Mouse (Mus musculus): ENCODE results near the gene Ddx41. TPM values are rescaled to one million over a fixed set of nuclear protein-coding genes. Genes with fewer than 3 reads are reported as not detected.
"Not testable (repeated sequence)": the region's sequence is repeated elsewhere in the genome, so short reads cannot be mapped to it uniquely, and the experiment has no call there.

Ddx41 gene
- 77.3 and 80.1 TPM in 2 replicates for polyA plus RNA-seq (2016; fragmentation: Nextera tagmentation; extraction: Ambion mirVana)

DNA sequence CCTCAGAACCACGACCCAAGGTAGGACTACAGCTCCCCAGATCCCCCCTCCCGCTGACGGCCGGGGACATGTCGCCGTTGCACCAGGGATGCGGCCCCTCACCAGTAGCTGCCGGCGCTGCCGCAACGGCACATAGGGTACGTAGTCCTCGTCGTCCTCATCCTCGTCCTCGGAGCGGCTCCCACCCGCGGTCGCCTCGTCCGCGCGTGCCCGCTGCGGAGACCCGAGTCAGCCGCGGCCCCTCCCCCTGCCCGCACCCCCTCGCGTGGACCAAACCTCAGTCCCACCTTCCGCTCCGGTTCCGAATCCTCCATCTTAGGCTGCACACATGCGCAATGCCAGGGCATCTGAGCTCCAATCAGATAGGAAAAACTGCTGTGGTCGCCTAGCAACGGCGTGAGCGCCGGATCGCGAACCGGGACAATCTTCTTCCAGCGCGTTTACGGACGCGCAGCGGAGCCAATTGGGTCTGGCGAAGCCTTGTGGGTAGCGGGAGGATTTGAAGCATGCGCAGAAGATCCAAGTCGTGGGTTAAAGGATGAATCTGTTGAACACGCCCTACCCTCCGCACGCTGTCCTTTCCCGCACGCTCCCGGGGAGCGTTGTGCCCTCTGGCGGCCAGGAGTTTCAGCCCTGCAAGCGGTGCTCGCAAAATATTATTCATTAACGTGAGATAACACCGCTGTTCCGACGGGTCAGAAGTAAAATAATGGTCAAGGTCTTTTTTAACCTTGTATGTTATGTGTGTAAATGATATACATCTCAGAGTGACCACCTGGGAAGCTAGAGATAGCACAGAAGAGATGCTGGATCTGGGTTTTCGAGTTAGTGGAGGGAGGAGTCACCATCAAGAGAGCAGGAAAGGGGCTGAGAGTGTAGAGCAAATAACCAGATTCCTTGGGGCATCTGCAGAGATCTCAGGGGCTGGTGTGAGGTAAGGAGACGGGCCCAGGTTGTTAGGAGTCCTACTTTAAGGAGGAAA, at the start of gene Ddx41:
Ddx41 (minus strand) TSS at position 465 of the 982 bp plus-strand sequence.
- WGBS = under 1% methylated on average over 70 of the region's 70 CpGs
- H3K36me3 ChIP-seq = peaks cover 77% of the 10 kb centered on the region
- peak; percentile 96 for ATAC-seq (ENCODE audit: insufficient number of reproducible peaks, insufficient read depth, low FRiP score, low TSS enrichment, low read depth)

DNA sequence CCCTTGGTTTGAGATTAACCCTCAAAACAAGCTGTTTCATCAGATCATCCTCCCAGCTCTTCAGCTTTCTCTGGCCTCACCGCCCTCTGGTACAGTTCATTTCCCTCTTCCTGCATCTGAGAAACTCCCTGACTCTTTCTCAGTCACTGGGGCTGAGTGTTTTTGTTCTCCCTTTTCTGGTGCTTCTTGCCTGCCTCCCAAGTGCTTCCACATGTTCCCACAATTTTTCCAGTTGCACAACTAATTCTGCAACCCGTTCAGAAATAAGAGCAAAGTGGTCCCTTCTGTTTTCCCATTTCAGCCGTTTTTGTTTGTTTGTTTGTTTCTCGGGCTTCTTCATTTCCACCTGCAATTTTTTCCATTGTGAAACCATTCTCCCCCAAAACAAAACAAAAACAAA, 41.6 kb upstream of the Ddx41 start:
- 75% methylated on average over 4 of the region's 4 CpGs for WGBS
- H3K4me3 ChIP-seq (replicated peaks) = no peak overlapping the region
- ATAC-seq (ENCODE audit: insufficient number of reproducible peaks, insufficient read depth, low FRiP score, low TSS enrichment, low read depth) = no peak
- no peaks in the 10 kb centered on the region for H3K27me3 ChIP-seq
- no peak overlapping the region for H3K27ac ChIP-seq
- no peaks in the 10 kb centered on the region for H3K36me3 ChIP-seq
- H3K4me2 ChIP-seq = no peak overlapping the region
- H3K4me1 ChIP-seq (replicated peaks) = no peaks in the 10 kb centered on the region
- H3K9me3 ChIP-seq = peaks cover 5% of the 10 kb centered on the region; the same call in 1 of the 2 replicates
- no peak overlapping the region for H3K9ac ChIP-seq (replicated peaks)

More for the DNA sequence above, at the start of gene Ddx41:
- peak within 1 kb of the TSS; percentile 74 for H3K4me3 ChIP-seq (replicated peaks)
- peak within 1 kb of the TSS; percentile 82 for H3K9ac ChIP-seq (replicated peaks)
- no peaks in the 10 kb centered on the region for H3K9me3 ChIP-seq
- H3K4me2 ChIP-seq = peak within 1 kb of the TSS; percentile 98
- 0 out of 2 replicates have a peak within 1 kb of the TSS, but pooled peaks have one; percentile 50 for H3K27ac ChIP-seq
- peaks cover 9% of the 10 kb centered on the region for H3K4me1 ChIP-seq (replicated peaks)
- H3K27me3 ChIP-seq = no peaks in the 10 kb centered on the region

DNA sequence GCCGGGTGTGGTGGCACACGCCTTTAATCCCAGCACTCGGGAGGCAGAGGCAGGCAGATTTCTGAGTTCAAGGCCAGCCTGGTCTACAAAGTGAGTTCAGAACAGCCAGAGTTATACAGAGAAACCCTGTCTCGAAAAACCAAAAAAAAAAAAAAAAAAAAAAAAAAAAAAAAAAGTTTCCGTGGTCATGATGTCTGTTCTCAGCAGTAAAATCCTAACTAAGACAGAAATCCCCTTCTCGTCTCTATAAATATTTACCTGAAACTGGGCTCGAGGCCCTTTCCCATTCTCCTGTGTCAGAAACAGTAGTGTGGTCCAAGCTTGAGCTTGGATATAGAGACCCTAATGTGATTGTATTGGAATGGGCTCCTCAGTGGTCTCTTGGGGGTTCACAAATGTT, 40.4 kb upstream of the Ddx41 start:
- not testable (repeated sequence) for H3K4me2 ChIP-seq; H3K4me1 ChIP-seq (replicated peaks); H3K27ac ChIP-seq; H3K36me3 ChIP-seq; H3K4me3 ChIP-seq (replicated peaks); ATAC-seq (ENCODE audit: insufficient number of reproducible peaks, insufficient read depth, low FRiP score, low TSS enrichment, low read depth); H3K27me3 ChIP-seq; H3K9me3 ChIP-seq; H3K9ac ChIP-seq (replicated peaks)
- WGBS = 91% methylated on average over 7 of the region's 7 CpGs

DNA sequence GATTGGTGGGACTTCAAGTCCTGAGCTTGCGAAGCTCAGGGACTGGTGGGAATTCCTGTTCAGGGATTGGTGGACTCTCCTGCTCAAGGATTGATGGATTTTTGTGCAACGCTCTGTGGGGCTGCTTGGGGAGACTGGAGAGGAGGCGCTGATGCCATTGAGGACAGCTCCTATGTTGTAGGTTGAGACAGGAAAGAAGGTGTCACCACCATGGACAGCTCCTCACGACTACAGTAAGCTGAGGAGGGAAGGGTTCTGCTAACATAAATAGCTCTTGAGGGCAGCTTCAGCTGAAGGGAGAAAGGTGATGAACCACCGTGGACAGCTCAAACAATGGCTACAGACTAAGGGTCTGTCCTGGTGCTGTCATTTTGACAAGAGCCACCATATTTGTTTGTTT, 39.5 kb upstream of the Ddx41 start:
- H3K4me1 ChIP-seq (replicated peaks) = peaks cover 6% of the 10 kb centered on the region
- no peak overlapping the region for H3K4me2 ChIP-seq
- H3K9me3 ChIP-seq = peaks cover 5% of the 10 kb centered on the region; the same call in 1 of the 2 replicates
- H3K4me3 ChIP-seq (replicated peaks) = no peak overlapping the region
- no peak overlapping the region for H3K9ac ChIP-seq (replicated peaks)
- ATAC-seq (ENCODE audit: insufficient number of reproducible peaks, insufficient read depth, low FRiP score, low TSS enrichment, low read depth) = no peak
- no peaks in the 10 kb centered on the region for H3K36me3 ChIP-seq
- H3K27me3 ChIP-seq = no peaks in the 10 kb centered on the region
- 66% methylated on average over 5 of the region's 5 CpGs for WGBS
- no peak overlapping the region for H3K27ac ChIP-seq

DNA sequence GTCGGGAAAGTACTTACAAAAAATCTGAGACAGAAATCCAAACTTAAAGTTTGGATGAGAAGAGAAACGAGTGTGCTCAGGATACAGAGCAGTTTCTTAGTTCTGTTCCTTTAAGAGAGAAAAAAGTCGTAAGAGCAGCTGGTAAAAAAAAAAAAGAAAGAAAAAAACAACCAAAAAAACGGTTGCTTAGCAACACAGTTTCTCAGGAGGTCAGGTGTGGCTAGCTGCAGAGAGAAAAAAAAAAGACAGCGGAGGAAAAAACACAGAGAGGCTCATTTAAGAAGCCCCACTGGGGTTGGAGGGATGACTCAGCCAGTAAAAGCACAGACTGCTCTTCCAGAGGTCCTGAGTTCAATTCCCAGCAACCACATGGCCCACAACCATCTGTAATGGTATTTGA, 37.9 kb upstream of the Ddx41 start:
- peaks cover 5% of the 10 kb centered on the region; the same call in 1 of the 2 replicates for H3K9me3 ChIP-seq
- no peak overlapping the region for H3K4me3 ChIP-seq (replicated peaks)
- WGBS = 72% methylated on average over 5 of the region's 5 CpGs
- no peak overlapping the region for H3K9ac ChIP-seq (replicated peaks)
- H3K36me3 ChIP-seq = no peaks in the 10 kb centered on the region; the same call in 1 of the 2 replicates
- ATAC-seq (ENCODE audit: insufficient number of reproducible peaks, insufficient read depth, low FRiP score, low TSS enrichment, low read depth) = no peak
- H3K27ac ChIP-seq = no peak overlapping the region
- peaks cover 12% of the 10 kb centered on the region for H3K4me1 ChIP-seq (replicated peaks)
- H3K27me3 ChIP-seq = no peaks in the 10 kb centered on the region
- H3K4me2 ChIP-seq = no peak overlapping the region

DNA sequence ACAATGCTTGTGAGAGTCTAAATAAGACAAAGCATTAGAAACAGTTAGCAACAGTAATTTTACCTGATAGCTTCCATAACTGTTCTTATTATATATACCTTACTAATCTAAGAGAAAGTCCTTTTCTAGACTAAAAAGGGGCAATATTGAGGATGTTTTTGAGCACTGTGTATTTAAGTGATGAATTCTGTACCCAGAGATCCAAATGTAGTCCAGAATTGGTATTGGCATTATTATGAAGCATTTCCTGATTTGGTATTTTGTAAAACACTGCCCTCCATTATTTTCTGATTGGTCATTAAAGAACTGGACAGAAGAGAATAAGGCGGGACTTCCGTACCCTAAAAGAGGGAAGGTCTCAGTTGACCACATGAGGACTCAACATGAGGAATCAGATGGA, 37.0 kb upstream of the Ddx41 start, which contains the start of gene Tmed9:
Tmed9 (plus strand) TSS at position 301 of the 400 bp plus-strand sequence.
- no peak within 1 kb of the TSS for H3K9ac ChIP-seq (replicated peaks)
- WGBS = 97% methylated on average over 2 of the region's 2 CpGs
- no peak within 1 kb of the TSS for H3K4me3 ChIP-seq (replicated peaks)
- peaks cover 17% of the 10 kb centered on the region for H3K4me1 ChIP-seq (replicated peaks)
- no peak within 1 kb of the TSS for H3K27ac ChIP-seq
- no peaks in the 10 kb centered on the region; the same call in 1 of the 2 replicates for H3K36me3 ChIP-seq
- no peak for ATAC-seq (ENCODE audit: insufficient number of reproducible peaks, insufficient read depth, low FRiP score, low TSS enrichment, low read depth)
- H3K27me3 ChIP-seq = no peaks in the 10 kb centered on the region
- H3K4me2 ChIP-seq = no peak within 1 kb of the TSS
- peaks cover 5% of the 10 kb centered on the region; the same call in 1 of the 2 replicates for H3K9me3 ChIP-seq

DNA sequence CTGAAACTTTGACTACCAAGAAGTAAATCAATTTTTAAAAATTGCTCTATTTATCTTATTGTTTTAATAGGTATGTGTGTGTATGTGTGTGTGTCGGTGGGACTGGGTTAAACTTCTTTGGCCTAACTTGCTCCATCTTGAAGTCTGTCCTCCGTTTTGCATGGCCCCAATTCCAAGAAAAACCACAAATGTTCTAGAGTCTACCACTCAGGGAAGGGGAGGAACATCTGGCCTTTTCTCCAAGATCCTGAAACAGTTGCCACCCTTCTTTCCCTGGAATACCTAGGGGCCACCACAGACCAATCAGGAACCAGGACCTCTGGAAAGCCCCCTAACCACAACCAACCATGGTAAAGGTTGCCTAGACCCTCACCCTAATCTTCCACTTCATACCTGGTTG, 35.5 kb upstream of the Ddx41 start:
- WGBS = 79% methylated on average over 2 of the region's 2 CpGs
- ATAC-seq (ENCODE audit: insufficient number of reproducible peaks, insufficient read depth, low FRiP score, low TSS enrichment, low read depth) = no peak
- H3K9me3 ChIP-seq = peaks cover 5% of the 10 kb centered on the region; the same call in 1 of the 2 replicates
- H3K27ac ChIP-seq = no peak overlapping the region
- no peak overlapping the region for H3K9ac ChIP-seq (replicated peaks)
- H3K4me2 ChIP-seq = peak overlapping the region; percentile 93; the same call in 1 of the 2 replicates
- peaks cover 7% of the 10 kb centered on the region; the same call in 1 of the 2 replicates for H3K36me3 ChIP-seq
- peaks cover 17% of the 10 kb centered on the region for H3K4me1 ChIP-seq (replicated peaks)
- no peaks in the 10 kb centered on the region for H3K27me3 ChIP-seq
- peak overlapping the region; percentile 4; the same call in 1 of the 2 replicates for H3K4me3 ChIP-seq (replicated peaks)

DNA sequence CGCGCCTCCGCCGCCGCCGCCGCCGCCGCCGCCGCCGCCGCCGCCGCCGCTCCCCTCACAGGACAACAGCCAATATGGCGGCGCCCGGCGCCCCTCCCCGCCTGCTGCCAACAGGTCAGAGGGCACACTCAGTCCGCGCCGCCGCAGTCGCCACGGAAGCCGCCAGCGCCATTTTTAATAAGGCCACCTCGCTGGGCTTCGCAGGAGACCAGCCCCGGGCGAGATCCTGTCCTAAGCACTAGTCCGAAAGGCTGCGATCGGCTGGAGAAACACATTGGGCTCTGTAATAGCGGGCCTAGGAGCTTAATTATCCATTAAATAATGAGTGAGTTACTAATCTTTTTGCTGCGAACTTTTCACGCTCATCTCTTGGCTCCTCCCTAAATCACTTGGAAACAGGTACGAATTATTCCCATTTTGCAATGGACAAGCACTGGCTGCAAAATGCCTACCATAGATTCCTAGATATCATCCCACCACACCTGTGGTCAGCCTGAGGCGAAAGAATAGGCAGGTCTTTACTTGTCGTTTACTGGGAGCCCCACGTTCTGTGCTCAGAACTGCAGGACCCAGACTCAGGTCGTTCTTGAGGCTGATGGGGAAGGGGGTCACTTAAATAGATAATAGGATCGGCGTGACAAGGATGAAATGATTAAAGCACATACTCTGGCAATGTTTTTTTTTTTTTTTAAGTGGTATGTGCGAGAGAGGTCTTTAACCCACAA, 34.7 kb upstream of the Ddx41 start, which contains the start of gene Fam193b:
Fam193b (minus strand) TSS at position 94 of the 725 bp plus-strand sequence.
- Histone ChIP-seq H3K4me2 (peak within 1 kb of the TSS; percentile 93), H3K27me3 (no peaks in the 10 kb centered on the region), H3K9ac (replicated peaks) (peak within 1 kb of the TSS; percentile 95), H3K36me3 (peaks cover 15% of the 10 kb centered on the region), H3K4me1 (replicated peaks) (peaks cover 17% of the 10 kb centered on the region), H3K9me3 (peaks cover 5% of the 10 kb centered on the region; the same call in 1 of the 2 replicates), H3K27ac (peak within 1 kb of the TSS; percentile 95), H3K4me3 (replicated peaks) (peak within 1 kb of the TSS; percentile 96)
- ATAC-seq (ENCODE audit: insufficient number of reproducible peaks, insufficient read depth, low FRiP score, low TSS enrichment, low read depth) = peak; percentile 80
- WGBS = 4% methylated on average over 34 of the region's 47 CpGs

DNA sequence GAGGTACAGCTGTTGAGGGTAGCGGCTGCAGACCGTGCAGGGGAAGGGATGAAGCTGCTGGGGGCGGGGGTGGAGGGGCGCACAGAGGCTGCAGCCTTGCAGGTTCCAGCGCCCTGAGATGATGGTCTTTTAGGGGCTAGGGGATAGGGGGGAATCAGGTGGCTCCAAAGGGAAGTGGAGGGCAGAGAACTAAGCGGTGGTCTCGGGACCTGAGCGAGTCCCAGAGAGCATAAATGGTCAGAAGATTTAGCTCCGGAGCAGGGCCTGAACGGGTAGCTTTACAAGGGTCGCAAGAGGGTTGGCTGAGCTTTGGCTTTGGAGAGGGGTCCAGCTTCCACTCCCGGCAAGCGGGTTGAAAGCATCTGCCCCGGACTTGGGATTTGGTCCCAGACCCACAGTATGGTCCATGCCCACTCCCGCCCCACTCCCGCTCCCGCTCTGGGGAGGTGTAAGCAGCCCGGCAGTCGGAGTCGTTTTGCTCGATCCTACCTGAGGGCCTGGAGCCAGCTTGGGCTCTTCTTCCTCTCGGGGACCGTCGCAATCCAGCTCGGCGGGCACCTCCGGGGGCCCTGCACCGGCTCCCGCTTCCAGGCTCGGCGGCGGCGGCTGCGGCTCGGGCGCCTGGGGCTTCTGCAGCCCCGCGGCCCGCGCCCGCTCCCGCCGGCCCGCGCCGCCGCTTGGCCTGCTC, 34.0 kb upstream of the Ddx41 start:
- H3K9me3 ChIP-seq = peaks cover 5% of the 10 kb centered on the region; the same call in 1 of the 2 replicates
- peak overlapping the region; percentile 95 for H3K27ac ChIP-seq
- H3K4me3 ChIP-seq (replicated peaks) = peak overlapping the region; percentile 96
- H3K27me3 ChIP-seq = no peaks in the 10 kb centered on the region
- H3K9ac ChIP-seq (replicated peaks) = peak overlapping the region; percentile 95
- H3K4me2 ChIP-seq = peak overlapping the region; percentile 93
- H3K4me1 ChIP-seq (replicated peaks) = peaks cover 17% of the 10 kb centered on the region
- under 1% methylated on average over 39 of the region's 47 CpGs for WGBS
- ATAC-seq (ENCODE audit: insufficient number of reproducible peaks, insufficient read depth, low FRiP score, low TSS enrichment, low read depth) = peak; percentile 66
- peaks cover 22% of the 10 kb centered on the region for H3K36me3 ChIP-seq

DNA sequence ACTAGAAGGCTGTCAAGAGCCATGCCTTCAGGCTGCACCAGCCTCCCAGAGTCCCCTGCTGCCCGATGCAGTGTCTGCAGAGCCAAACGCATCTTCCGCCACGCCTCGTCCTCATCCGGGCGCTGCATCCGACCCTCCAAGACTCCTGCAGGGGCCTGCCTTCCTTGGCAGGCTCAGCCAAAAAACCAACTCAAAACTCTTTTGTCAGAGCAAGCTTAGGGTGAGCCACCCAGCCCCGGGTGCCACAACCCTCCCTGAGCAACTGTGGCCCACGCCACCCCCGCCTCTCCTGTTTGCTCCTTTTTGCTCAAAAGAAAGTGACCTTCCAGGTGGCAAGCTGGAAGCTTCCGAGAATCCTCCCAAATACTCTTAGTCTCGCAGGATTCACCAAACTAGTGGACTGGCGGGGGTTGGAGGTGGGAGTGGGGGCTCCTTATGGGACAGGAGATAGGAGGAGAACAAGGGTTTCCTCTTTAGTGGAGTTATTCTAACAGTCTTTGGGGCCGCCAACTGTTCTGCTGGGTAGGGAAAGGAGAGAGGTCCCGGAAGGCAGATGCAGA, 33.3 kb upstream of the Ddx41 start:
- Histone ChIP-seq H3K9ac (replicated peaks) (peak overlapping the region; percentile 95), H3K36me3 (peaks cover 29% of the 10 kb centered on the region), H3K4me3 (replicated peaks) (peak overlapping the region; percentile 96), H3K27ac (peak overlapping the region; percentile 95), H3K4me2 (peak overlapping the region; percentile 93), H3K4me1 (replicated peaks) (peaks cover 17% of the 10 kb centered on the region), H3K9me3 (peaks cover 5% of the 10 kb centered on the region; the same call in 1 of the 2 replicates), H3K27me3 (no peaks in the 10 kb centered on the region)
- 10% methylated on average over 16 of the region's 16 CpGs for WGBS
- no peak for ATAC-seq (ENCODE audit: insufficient number of reproducible peaks, insufficient read depth, low FRiP score, low TSS enrichment, low read depth)

Data from limb, embryonic 12.5 days (tissue).